Mouse (Mus musculus): ENCODE measurements around the gene Dio1.
A peak's percentile ranks its signal among the peaks of the same experiment; 100 is the strongest.

Dio1 gene

DNA sequence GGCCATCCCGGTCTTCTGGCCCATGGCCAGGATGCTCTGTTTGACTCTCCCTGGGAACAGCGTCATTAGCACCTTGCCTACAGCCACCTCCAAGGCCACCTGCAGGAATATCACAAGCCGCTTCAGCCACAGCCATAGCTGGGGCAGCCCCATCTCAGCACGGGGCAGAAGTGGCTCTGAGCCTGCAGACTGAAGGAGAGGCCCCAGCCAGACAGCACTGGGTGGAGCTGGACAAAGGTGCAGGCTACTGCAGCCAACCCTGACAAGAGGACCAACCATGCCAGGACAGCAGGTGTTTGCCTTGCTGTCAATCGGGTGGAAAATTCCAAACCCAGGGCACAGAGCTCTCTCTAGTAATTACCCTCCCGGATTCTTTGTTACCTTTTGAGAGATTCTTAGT, at the start of gene Dio1:
TSS of gene Dio1 (minus strand) at position 204 of the 400 bp plus-strand sequence.
- no peak for DNase-seq (ENCODE audit: low read depth)

DNA sequence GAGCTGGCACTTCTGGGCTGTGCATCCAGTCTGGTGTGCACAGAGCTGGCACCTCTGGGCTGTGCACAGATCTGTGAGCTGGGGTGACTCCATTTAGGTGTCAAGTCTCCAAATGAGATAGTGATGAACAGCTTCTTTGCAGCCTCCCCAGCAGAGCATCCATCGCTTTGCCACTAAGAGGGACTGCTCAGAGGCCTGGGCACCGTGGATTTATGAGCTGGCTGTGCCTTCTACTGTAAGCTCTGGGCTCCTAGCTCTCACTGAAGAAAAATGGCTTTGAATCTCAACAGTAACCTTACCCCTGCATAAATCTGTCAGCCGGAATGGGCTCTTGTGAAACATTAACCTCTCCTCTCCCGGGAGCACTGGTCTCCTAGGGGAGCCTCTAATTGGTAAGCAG, 47.6 kb upstream of the Dio1 start:
- DNase-seq (ENCODE audit: low read depth), result no peak

DNA sequence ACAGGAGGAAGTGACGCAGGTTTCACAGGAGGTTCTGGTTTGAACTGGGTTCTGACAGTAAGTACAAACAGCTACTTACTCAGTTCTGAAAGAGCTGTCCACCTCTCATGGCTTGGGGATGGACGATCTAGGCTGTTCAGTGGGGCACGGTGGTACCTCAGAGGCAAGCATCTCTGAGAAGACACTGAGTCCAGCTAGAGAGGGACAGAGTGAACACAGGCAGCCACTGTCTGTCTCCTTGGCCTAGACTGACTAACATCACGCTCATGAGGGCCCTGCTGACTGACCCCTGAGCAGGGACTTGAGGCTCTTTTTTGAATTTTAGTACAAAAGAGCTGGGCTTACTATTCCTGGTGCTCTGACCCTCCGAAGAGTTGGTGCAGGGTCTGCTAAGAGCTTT, 47.2 kb upstream of the Dio1 start:
- DNase-seq (ENCODE audit: low read depth), result no peak

DNA sequence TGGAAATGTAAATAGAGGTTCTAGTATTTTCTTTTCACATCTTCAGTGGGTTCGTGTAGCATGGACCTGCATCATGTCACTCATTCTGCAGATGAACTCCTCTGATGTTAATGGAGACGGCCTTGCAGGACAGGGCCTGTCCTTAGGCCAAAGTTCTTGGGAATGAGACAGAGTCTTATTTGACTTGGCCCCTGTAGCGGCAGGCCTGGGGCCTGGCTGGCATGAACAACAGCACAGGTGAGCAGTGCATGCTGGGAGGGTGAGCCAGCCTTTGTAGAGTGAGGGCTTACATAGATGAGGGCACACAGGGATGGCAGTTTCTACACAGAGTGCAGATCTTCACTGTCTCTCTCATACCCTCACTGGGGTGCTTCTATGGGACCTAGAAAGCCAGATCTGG, 46.6 kb upstream of the Dio1 start:
- DNase-seq (ENCODE audit: low read depth), result no peak

DNA sequence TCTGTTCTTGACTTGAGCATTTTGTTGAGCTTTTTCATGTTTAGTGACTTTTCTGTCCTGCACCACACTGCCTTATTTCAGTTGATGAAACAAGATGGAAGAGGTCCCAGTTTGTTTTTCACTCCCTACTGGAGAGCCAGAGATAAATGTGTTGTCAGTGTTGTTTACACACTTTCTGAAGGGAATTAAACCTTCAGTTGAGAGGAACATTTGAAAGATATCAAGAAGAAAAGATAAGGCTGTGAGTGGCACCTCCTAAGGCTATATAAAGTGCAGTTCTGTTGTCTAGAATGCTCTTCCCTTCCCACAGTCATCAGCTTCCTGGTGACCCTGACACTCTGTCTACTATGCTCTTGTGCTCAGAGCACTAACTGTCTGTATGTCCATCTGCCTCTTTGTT, 44.4 kb upstream of the Dio1 start:
- no peak for DNase-seq (ENCODE audit: low read depth)

DNA sequence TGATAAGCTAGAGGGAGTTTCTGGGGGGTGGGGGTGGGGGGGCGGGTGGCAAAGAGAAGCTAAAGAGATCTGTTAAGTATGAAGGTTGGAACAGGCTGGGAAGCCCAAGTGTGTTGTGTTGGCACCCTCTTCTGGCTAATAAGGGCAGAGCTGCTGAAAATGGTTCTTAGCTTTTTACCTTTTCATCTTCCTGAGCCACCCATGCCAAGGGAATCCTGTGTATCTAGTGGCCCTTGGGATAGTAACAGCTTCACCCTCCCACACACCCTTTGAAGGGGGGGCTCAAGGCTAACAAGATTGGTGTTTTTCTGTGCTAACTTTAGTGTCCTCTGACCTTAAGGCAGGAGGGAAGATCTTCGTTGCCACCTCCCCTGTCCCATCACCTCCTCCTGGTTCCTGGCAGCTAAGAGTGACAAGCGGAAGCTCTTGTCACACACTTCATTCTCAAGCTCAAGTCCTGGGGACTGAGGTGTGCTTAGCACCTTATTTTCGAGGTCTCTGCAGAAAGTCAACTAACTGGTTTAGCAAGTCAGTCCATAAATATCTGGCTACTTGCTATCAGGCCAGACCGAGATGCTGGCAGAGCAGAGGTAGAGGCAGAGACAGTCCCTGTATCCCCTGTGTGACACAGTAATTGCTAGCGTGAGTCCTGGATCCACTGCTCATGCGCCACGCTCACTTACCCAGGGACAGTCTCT, 42.5 kb upstream of the Dio1 start:
- peak; percentile 30 for DNase-seq (ENCODE audit: low read depth)

DNA sequence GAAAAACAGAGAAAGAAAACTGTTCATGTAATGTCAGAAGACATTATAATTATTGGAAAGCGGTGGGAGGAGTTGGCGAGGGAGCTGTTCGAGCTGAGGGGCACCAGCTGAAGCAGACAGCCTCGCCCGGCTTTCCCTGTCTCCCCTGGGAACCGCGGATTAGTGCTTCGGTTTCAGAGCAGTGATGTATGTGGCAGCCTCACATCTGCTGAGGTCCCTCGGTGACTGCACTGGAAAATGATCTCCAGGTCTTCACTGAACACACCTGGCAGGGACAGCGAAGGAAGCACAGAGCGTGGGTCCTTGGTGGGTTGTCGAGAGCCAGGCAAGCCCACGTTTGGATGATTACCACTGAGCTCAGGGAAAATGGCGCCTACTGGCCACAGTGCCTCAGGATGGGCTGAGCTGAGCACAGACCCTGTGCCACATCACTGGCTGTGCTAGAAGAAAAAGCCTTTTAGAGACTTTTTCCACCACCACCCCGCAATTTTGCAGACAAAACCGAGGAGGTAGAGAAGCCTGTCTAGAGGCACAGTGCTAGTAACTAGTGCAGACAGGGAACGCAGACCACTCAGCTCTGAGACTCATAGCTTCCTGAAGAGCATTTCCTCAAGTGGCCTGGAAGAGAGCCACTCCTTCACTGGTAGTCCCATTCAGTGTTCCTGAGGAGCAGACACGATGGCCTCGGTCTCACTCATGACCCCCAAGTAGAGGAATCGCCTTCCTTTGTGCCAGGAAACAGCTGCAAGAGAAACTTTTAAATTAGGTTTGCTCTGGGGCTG, 41.8 kb upstream of the Dio1 start:
- no peak for DNase-seq (ENCODE audit: low read depth)

DNA sequence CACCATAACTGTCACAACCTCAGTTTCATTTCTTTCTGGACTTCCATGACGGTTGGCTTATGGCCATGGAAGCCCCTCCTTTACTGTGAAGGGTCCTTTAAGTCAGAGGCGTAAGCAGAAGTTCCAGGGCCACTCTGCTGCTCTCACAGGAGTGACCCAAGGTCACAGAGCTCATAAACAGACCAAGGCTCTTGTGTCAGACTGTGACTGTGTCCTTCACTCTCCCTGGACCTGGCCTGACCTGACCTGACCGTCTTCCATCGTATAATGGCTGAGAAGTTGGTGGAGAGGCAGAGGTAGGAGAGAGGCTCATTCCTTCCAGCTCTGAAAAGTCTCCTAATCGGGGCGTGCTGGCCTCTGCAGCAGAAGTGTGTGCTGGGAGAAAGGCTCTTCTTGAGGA, 40.3 kb upstream of the Dio1 start:
- DNase-seq (ENCODE audit: low read depth), result no peak

DNA sequence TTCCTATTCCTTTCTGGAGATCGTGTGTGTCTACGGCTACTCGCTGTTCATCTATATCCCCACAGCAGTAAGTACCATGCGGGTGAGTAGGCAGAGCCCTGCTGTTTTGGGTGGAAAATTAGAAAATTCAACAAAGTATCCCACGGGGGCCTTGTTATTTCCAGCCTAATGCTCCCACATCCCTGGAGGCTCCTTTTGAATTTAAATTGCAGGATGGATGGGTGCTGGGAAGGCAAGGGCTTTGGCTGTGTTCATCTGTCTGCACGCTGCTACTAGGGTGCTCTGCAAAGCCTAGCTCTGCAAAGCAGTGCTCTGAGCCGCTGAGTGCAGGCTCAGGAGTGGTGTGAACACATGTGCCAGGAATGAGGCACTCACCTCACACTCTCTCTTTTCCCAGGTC, 37.6 kb upstream of the Dio1 start:
- DNase-seq (ENCODE audit: low read depth), result no peak

DNA sequence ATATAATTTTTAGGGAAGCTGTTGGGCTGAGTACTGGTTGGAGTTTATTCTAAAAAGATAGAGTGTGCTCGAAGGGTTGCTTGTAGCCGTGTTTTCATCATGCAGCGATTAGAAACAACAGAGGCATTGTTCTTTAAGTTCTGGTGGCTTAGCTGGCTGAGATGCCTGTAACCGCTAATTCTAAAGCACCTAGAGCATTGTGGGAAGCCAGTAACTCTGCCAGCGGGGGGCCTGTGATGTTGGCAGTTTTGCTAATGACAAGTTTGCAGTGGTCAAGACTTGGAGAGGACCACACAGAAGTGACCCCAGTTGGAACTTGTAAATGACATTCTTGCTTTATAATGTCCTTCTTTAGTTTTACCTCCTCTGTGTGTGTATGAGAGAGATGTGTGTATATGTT, 34.4 kb upstream of the Dio1 start:
- no peak for DNase-seq (ENCODE audit: low read depth)

DNA sequence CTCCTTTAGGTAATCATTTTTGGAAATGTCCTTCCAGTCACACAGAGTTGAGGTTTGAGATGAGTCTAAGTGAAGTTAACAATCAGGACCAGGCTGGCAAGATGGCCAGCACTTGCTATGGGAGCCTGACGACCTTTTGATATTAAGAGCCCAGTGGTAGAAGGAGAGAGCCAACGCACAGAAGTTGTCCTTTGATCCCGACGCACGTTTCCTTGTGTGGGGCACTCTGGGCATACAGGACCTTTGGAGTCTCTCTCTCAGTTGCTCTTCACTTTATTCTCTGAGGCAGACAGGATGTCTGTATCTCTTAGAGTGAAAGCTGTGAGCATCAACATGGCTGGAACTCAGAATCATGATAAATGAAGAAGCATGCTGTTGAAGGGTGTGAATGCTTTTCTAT, 30.5 kb upstream of the Dio1 start:
- no peak for DNase-seq (ENCODE audit: low read depth)

DNA sequence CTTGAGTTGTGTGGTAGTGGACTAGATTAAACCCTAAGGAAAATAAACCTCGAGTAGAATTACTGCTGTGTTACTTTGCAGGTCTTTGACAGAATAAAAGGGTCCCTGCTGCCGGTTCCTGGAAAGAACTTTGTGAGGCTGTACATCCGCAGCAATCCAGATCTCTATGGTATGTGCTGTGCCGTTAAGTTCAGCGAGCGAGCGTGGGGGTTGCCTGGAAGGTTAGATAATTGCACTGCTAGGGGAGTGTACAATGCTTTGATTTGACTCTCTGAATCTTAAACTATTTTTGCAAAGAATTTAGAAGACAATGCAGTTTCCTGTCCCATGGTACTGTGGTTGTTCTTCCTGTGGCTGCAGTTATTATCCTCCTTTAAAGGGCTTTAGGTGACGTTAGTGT, 29.4 kb upstream of the Dio1 start:
- DNase-seq (ENCODE audit: low read depth), result no peak

DNA sequence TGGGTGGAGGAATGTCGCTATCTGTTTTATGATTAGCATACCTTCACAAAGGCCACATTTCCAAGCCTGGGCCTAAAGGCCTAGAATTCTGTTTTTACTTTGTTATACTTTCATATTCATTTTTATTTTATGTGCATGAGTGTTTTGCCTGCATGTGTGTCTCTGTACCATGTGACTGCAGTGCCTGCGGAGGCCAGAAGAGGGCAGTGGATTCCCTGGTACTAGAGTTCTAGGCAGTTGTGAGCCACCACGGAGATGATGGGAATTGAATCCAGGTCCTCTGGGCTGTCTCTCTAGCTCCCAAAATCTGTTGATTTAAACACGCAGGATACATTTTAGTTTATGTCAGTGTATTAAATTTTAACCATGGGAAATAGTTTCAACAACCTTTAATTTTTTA, 26.5 kb upstream of the Dio1 start:
- no peak for DNase-seq (ENCODE audit: low read depth)

DNA sequence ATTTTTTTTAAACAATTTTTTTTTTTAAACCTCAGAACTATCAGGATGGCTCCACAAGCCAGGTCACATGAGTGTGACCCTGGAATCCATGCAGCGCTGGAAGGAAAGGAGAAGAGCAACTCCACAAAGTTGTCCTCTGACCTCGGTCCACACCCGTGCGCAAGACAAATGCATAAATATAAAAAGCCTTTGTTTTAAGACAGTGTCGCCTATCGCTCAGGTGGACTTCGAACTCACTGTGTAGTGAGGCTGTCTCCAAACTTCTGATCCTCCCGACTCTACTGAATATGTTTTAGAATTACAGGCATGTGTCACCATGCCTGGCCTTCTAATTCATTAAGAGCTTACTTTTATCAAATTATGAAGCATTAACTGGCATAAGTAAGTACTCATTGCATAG, 21.6 kb upstream of the Dio1 start:
- DNase-seq (ENCODE audit: low read depth), result no peak

DNA sequence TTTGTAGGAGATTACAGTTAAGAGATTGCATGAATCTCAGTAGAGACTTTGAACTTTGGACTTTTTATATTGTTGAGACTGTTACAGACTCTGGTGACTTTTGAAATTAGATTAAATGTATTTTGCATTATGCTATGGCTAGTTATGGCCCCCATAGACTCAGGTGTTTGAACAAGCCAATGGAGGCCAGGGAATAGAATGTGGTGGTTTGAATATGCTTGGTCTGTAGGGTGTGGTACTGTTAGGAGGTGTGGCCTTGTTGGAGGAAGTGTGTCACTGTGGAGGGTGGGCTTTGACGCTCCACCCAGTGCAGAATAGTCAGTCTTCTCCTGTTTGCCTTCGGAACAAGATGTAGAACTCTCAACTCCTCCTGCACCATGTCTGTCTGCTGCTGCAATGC, 16.1 kb upstream of the Dio1 start:
- DNase-seq (ENCODE audit: low read depth), result no peak

DNA sequence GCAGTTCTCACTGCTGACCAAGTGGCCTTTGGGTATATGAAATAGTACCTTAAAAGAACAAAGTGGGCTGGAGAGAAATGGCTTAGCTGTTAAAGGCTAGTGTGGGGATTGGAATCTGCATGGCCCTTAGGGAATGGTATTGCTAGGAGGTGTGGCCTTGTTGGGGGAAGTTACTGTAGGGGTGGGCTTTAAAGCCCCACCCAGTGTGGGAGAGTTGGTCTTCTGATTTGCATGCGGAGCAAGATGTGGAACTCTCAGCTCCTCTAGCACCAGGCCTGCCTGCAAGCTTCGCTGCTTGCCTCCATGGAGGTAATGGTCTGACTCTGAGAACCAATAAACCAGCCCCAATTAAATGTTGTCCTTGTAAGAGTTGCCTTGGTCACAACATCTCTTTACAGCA, 14.1 kb upstream of the Dio1 start:
- no peak for DNase-seq (ENCODE audit: low read depth)

DNA sequence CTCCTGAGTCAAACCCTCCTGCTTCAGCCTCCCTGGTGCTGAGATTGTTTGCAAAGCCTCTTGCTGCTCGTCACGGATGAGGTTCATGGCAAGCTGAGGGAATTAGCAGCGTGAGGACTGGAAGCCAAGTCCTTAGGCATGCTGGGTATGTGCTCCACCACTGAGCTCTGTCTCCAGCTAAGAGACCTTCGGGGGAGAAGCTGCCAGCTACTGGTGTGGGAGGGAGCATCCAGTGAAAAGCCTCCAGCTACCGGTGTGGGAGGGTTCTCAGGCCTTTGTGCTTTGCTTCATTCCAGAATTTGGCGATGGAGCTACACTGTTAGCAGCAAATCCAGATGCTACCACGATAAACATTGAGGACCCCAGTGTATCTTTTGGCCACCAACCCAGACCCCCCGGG, 11.7 kb upstream of the Dio1 start:
- no peak for DNase-seq (ENCODE audit: low read depth)

DNA sequence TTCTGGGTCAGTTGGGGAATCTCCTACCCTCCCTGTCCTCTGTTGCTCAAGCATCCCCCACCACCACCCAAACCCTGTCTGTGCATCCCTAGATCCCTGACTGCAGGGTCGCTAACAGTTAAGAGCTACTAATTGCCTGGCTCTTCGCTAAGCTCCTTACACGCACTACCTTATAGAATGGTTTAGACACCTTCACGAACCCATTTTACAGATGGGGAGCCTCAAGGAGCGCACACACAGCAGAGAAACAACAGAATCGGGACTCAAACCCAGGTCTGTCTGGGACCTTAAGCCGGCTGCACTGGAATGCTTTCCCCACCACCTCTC, 7.5 kb upstream of the Dio1 start:
- DNase-seq (ENCODE audit: low read depth), result no peak

DNA sequence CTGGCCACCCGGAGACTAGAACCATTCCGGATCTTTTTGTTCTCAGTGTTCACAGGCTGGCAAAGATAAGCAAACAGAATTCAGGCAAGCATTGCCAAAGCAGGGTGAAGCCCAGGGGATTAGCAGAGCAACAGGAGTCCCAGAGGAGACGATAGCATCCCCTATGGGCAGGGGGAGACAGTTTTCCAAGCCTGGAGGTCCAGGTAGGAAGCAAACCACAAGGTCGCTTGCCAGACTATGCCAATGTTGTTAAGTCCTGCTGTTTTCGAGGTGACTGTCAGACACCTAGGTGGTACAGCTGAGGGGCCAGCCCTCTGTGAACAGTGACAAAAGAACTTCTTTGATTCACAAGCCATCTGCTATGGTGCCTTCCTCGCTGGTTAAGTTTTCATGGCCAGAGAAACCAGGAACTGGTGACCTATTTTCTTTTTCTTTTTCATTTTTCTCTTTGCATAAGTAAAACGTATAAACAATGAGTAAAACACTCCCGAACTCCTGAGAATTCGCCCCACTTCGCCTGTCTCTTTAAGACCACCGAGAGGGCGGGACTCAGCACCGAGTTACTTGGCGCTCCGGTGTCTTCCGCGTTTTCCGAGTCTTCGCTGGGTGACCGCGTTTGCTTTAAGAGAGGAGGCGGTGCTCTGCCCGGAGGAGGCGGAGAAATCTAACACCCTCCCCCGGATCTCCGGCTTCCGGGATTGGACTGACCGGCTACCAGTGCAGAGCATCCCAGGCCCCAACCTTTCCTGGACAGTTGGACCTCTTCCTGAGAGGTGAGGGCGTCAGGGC, 6.9 kb upstream of the Dio1 start, which contains the start of gene Yipf1:
TSS of gene Yipf1 (plus strand) at position 674 of the 789 bp plus-strand sequence.
- peak; percentile 84 for DNase-seq (ENCODE audit: low read depth)

DNA sequence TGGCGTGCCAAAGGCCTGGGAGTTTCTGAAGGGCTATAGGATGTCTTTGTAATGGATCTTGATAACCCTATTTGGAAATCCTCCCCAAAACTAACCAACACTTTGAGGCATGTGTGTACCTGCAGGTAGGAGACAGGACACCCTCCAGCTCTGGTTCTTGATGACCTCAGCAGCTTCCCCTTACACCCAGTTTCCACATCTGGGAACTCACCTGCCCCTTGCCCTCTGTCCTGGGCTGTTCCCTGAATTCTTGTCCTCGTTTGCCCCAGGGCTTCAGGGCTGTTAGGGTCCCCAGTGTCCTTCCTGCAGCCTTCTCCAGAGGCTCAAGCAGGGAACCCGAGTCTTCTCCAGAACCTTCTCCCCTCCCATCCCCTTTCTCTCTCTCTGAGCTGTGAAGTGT, 3.4 kb downstream of the Dio1 start:
- DNase-seq (ENCODE audit: low read depth), result no peak

DNA sequence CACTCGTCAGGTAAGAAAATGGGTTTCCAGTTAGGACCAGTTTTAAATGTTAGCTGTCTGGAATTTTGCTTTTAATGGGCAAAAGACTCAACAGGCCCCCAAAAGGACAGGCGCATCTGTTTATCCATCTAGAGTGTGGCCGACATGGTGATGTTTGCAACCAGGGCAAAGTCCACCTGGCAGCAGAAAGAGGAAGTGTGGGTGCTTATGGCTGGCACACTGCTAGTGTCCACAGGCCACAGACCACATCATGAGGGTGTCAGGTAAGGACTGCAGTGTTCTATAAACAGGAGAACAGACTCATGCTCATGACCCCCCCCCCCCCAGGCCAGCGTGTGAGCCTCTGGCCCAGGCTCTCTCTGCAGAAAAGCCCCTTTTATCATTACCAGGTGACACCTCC, 4.1 kb downstream of the Dio1 start:
- no peak for DNase-seq (ENCODE audit: low read depth)

DNA sequence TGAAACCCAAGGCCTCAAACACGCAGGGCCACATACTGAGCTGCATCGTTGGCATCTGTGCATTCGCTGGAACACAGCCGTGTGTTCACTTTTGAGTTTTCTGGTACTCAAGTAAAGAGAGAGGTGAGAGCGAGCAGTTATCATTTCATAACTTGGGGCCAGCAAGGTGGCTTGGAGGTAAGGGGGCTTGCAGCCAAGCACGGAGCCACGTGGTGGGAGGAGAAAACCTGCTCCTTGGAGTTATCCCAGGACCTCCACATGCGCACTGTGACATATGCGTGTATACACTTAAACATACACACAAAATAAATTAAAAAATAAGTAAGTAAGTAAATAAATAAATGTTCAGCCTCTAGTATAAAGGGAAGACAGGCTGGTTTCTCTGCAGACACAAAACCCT, 4.7 kb downstream of the Dio1 start:
- no peak for DNase-seq (ENCODE audit: low read depth)

DNA sequence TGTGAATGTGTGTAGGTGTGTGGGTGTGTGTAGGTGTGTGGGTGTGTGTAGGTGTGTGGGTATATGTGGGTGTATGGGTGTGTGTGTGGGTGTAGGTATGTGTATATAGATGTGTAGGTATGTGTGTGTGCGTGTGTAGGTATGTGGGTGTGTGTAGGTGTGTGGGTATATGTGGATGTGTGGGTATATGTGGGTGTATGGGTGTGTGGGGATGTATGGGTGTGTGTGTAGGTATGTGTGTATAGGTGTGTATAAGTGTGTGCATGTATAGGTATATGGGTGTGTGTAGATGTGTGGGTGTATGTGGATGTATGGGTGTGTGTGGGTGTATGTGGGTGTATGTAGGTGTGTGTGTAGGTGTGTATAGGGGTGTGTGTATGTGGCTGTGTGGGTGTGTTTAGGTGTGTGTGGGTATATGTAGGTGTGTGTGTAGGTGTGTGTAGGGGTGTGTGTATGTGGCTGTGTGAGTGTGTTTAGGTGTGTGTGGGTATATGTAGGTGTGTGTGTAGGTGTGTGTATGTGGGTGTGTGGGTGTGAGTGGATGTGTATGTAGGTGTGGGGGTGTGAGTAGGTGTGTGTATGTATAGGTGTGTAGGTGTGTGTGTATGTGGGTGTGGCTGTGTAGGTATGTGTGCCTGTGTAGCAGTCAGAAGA, 5.9 kb downstream of the Dio1 start:
- DNase-seq (ENCODE audit: low read depth), result no peak

Measured in c-Kit-positive CD71-negative TER-119-negative erythroid progenitor cells, embryonic 14.5 days (primary cell).